Mouse (Mus musculus): ENCODE data around the gene AW209491.

AW209491 gene

GRCm38 (mm10) chr13:14629726-14630641, at the start of gene AW209491:
TSS of gene AW209491 (plus strand) at chr13:14630154.
- peak; percentile 97 for DNase-seq (ENCODE audit: low read depth, low spot score)

DNA sequence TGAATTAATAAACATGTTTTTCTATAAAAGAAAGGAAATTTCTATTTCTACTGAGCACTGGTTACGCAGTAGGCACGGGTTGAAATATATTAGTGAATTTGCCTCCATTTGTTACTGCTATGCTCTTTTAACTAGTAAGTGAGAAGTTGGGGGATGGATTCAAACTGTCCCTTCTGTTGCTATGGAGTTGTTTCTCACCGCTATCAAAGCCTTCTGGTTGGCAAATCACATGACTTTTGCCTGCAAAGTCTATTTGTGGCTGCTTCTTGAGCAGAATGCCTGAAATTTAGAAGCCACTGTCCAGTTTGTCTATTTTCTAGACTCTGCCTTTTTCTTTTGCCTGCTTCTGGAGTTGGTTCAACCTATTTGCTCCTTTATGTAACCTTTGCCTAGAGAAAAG, 49.6 kb upstream of the AW209491 start:
- no peak for DNase-seq (ENCODE audit: low read depth, low spot score)

- no peak for DNase-seq (ENCODE audit: low read depth, low spot score)
Measured at GRCm38 (mm10) chr13:14602744-14603143, 27.2 kb upstream of the AW209491 start.

GRCm38 (mm10) chr13:14607616-14608015, 22.3 kb upstream of the AW209491 start:
- DNase-seq (ENCODE audit: low read depth, low spot score) = no peak

DNA sequence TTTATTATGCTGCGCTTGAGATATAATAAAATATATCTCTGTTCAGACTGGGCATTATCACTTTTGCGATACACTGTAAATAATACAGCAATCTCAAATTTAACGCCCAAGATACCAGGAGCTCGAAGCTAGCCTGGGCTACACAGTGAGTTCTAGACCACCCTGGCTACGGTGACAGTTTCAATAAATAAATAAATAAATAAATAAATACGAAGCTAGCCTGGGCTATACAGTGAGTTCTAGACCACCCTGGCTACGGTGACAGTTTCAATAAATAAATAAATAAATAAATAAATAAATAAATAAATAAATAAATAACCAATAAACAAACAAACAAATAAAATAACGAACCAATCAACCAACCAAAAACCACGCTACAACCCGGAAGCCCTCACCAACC, 17.5 kb upstream of the AW209491 start:
- no peak for DNase-seq (ENCODE audit: low read depth, low spot score)

DNA sequence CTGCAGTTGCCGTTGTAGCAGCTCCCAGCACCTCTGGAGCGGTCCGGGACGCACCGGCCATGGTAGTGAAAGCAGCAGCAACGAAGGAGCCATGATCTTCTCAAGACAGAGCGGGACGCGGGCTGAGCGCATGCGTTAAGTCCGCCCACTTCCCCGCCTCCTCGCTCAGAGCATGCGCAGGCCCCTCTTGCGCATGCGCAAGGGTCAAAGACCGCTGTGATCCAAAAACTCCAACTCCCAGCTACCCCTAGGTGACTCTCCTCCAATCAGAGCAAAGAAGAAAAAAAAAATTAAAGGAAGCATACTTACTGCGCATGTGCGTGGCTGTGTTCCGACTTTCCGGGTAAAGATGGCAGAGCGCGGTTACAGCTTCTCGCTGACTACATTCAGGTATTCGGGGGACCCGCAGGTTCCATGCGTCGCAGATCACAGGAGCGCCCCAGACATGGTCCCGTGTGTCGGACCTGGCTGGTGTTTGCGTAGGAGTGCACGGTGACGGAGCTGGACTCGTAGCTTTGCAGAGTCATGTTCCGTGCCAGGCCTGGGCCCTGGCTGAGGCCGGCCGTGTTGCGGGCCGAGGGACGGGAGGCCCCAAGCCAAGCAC, 16.9 kb upstream of the AW209491 start, which contains the start of the genes Mrpl32 and Psma2:
Gene Mrpl32, minus strand, starts transcription at position 240 of the 604 bp plus-strand sequence.
Gene Psma2, plus strand, starts transcription at position 315 of the 604 bp plus-strand sequence.
- DNase-seq (ENCODE audit: low read depth, low spot score) = peak; percentile 99

GRCm38 (mm10) chr13:14613553-14613952, 16.4 kb upstream of the AW209491 start:
- peak; percentile 70 for DNase-seq (ENCODE audit: low read depth, low spot score)

DNA sequence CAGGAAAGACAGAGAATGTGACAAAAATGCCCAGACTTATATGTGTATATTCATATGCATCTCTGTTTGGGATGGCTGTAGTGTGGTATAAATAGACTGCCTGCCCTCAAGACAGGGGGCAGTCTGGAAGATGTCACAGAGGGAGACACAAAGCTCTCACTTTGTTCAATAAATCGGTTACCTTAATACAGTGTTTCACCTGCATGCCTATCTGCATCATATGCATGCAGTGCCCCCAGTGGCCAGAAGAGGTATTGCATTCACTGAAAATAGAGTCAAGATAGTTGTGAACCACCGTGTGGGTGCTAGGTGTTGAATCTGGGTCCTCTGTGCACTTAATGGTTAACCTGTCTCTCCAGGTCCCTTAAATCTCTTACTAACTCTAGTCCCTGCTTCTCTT, 11.2 kb upstream of the AW209491 start:
- peak; percentile 87 for DNase-seq (ENCODE audit: low read depth, low spot score)

GRCm38 (mm10) chr13:14639998-14640397, 10.0 kb downstream of the AW209491 start:
- DNase-seq (ENCODE audit: low read depth, low spot score) = no peak

GRCm38 (mm10) chr13:14649301-14649700, 19.3 kb downstream of the AW209491 start:
- peak; percentile 58 for DNase-seq (ENCODE audit: low read depth, low spot score)

GRCm38 (mm10) chr13:14667107-14667506, 37.2 kb downstream of the AW209491 start:
- DNase-seq (ENCODE audit: low read depth, low spot score) = no peak

- no peak for DNase-seq (ENCODE audit: low read depth, low spot score)
Measured at GRCm38 (mm10) chr13:14670342-14670741, 40.4 kb downstream of the AW209491 start.

Measured in CD4-positive, CD25-positive, alpha-beta regulatory T cell, adult 2 months (primary cell).